Mouse (Mus musculus): ENCODE data around the gene Sapcd2. TPM values are rescaled to one million over a fixed set of nuclear protein-coding genes. Genes with fewer than 3 reads are reported as not detected.

Sapcd2 gene
- polyA plus RNA-seq, 1 experiment from 2014 or later: 51.4 TPM

- Histone ChIP-seq H3K9me3 (no peaks in the 10 kb centered on the region), H3K4me2 (replicated peaks) (no peak overlapping the region), H3K27me3 (peaks cover 65% of the 10 kb centered on the region), H3K4me3 (no peak overlapping the region), H3K27ac (no peak overlapping the region), H3K4me1 (peaks cover 6% of the 10 kb centered on the region; the same call in 1 of the 2 replicates), H3K9ac (no peak overlapping the region), H3K36me3 (no peaks in the 10 kb centered on the region)
- ATAC-seq (ENCODE audit: insufficient number of reproducible peaks, insufficient read depth, low FRiP score, low TSS enrichment): no peak
- WGBS: 88% methylated on average over 5 of the region's 5 CpGs
These were observed 55.1 kb downstream of the Sapcd2 start for GRCm38 (mm10) chr2:25427256-25427655.

Other genes with a start within 250 kb of the Sapcd2 start
- 21.3 and 24.7 TPM in 2 replicates for gene Nrarp, start 191.6 kb upstream of the Sapcd2 start, polyA plus RNA-seq (2016; fragmentation: Nextera tagmentation; extraction: Ambion mirVana)
- 3.1 and 3.9 TPM in 2 replicates for gene Tor4a, start 175.4 kb upstream of the Sapcd2 start, polyA plus RNA-seq (2016; fragmentation: Nextera tagmentation; extraction: Ambion mirVana)
- gene Nelfb, start 160.8 kb upstream of the Sapcd2 start, polyA plus RNA-seq (2016; fragmentation: Nextera tagmentation; extraction: Ambion mirVana): 119 and 121 TPM in 2 replicates
- gene Stpg3, start 157.7 kb upstream of the Sapcd2 start, polyA plus RNA-seq (2016; fragmentation: Nextera tagmentation; extraction: Ambion mirVana): not detected in 2 replicates
- 1.1 TPM in 1 of 2 replicates, not detected in the other for gene Fam166a, start 153.6 kb upstream of the Sapcd2 start, polyA plus RNA-seq (2016; fragmentation: Nextera tagmentation; extraction: Ambion mirVana)
- 443 and 449 TPM in 2 replicates for gene Tubb4b, start 147.6 kb upstream of the Sapcd2 start, polyA plus RNA-seq (2016; fragmentation: Nextera tagmentation; extraction: Ambion mirVana)
- not detected in 2 replicates for gene Slc34a3, start 138.0 kb upstream of the Sapcd2 start, polyA plus RNA-seq (2016; fragmentation: Nextera tagmentation; extraction: Ambion mirVana)
- not detected in 2 replicates for gene Rnf224, start 135.5 kb upstream of the Sapcd2 start, polyA plus RNA-seq (2016; fragmentation: Nextera tagmentation; extraction: Ambion mirVana)
- gene Rnf208, start 130.1 kb upstream of the Sapcd2 start, polyA plus RNA-seq (2016; fragmentation: Nextera tagmentation; extraction: Ambion mirVana): 8.6 and 9.4 TPM in 2 replicates
- not detected in 2 replicates for gene Cysrt1, start 129.9 kb upstream of the Sapcd2 start, polyA plus RNA-seq (2016; fragmentation: Nextera tagmentation; extraction: Ambion mirVana)
- gene AL732309.1, start 125.5 kb upstream of the Sapcd2 start, polyA plus RNA-seq (2016; fragmentation: Nextera tagmentation; extraction: Ambion mirVana): 3.8 and 4.2 TPM in 2 replicates
- gene Tmem203, start 116.9 kb upstream of the Sapcd2 start, polyA plus RNA-seq (2016; fragmentation: Nextera tagmentation; extraction: Ambion mirVana): 21.6 and 23.6 TPM in 2 replicates
- 9.7 TPM in 2 replicates for gene Tprn, start 109.7 kb upstream of the Sapcd2 start, polyA plus RNA-seq (2016; fragmentation: Nextera tagmentation; extraction: Ambion mirVana)
- gene Ssna1, start 99.9 kb upstream of the Sapcd2 start, polyA plus RNA-seq (2016; fragmentation: Nextera tagmentation; extraction: Ambion mirVana): 218 and 231 TPM in 2 replicates
- gene Anapc2, start 99.8 kb upstream of the Sapcd2 start, polyA plus RNA-seq (2016; fragmentation: Nextera tagmentation; extraction: Ambion mirVana): 154 and 155 TPM in 2 replicates
- gene Tmem210, start 84.2 kb upstream of the Sapcd2 start, polyA plus RNA-seq (2016; fragmentation: Nextera tagmentation; extraction: Ambion mirVana): not detected in 2 replicates
- not detected in 2 replicates for gene Lrrc26, start 82.4 kb upstream of the Sapcd2 start, polyA plus RNA-seq (2016; fragmentation: Nextera tagmentation; extraction: Ambion mirVana)
- gene Grin1, start 53.1 kb upstream of the Sapcd2 start, polyA plus RNA-seq (2016; fragmentation: Nextera tagmentation; extraction: Ambion mirVana): 1.0 and 1.9 TPM in 2 replicates
- 66.5 and 75.8 TPM in 2 replicates for gene Man1b1, start 40.0 kb upstream of the Sapcd2 start, polyA plus RNA-seq (2016; fragmentation: Nextera tagmentation; extraction: Ambion mirVana)
- gene Dpp7, start 16.0 kb upstream of the Sapcd2 start, polyA plus RNA-seq (2016; fragmentation: Nextera tagmentation; extraction: Ambion mirVana): 25.0 and 27.0 TPM in 2 replicates
- 7.9 and 8.9 TPM in 2 replicates for gene Uap1l1, start 6.6 kb upstream of the Sapcd2 start, polyA plus RNA-seq (2016; fragmentation: Nextera tagmentation; extraction: Ambion mirVana)
- 0.41 and 0.42 TPM in 2 replicates for gene Entpd2, start 23.6 kb downstream of the Sapcd2 start, polyA plus RNA-seq (2016; fragmentation: Nextera tagmentation; extraction: Ambion mirVana)
- 47.7 and 60.0 TPM in 2 replicates for gene Npdc1, start 27.0 kb downstream of the Sapcd2 start, polyA plus RNA-seq (2016; fragmentation: Nextera tagmentation; extraction: Ambion mirVana)
- gene Fut7, start 50.9 kb downstream of the Sapcd2 start, polyA plus RNA-seq (2016; fragmentation: Nextera tagmentation; extraction: Ambion mirVana): not detected in 2 replicates
- gene Abca2, start 56.4 kb downstream of the Sapcd2 start, polyA plus RNA-seq (2016; fragmentation: Nextera tagmentation; extraction: Ambion mirVana): 4.8 and 5.2 TPM in 2 replicates
- gene Clic3, start 84.5 kb downstream of the Sapcd2 start, polyA plus RNA-seq (2016; fragmentation: Nextera tagmentation; extraction: Ambion mirVana): 1.4 and 1.8 TPM in 2 replicates
- 28.6 and 28.9 TPM in 2 replicates for gene Paxx, start 88.8 kb downstream of the Sapcd2 start, polyA plus RNA-seq (2016; fragmentation: Nextera tagmentation; extraction: Ambion mirVana)
- 0.70 and 0.96 TPM in 2 replicates for gene Ptgds, start 97.7 kb downstream of the Sapcd2 start, polyA plus RNA-seq (2016; fragmentation: Nextera tagmentation; extraction: Ambion mirVana)
- gene Lcn12, start 121.6 kb downstream of the Sapcd2 start, polyA plus RNA-seq (2016; fragmentation: Nextera tagmentation; extraction: Ambion mirVana): not detected in 2 replicates
- 81.8 and 82.8 TPM in 2 replicates for gene Fbxw5, start 128.4 kb downstream of the Sapcd2 start, polyA plus RNA-seq (2016; fragmentation: Nextera tagmentation; extraction: Ambion mirVana)
- 6.3 and 6.4 TPM in 2 replicates for gene C8g, start 129.4 kb downstream of the Sapcd2 start, polyA plus RNA-seq (2016; fragmentation: Nextera tagmentation; extraction: Ambion mirVana)
- gene Traf2, start 174.6 kb downstream of the Sapcd2 start, polyA plus RNA-seq (2016; fragmentation: Nextera tagmentation; extraction: Ambion mirVana): 37.7 and 37.8 TPM in 2 replicates
- gene Edf1, start 185.5 kb downstream of the Sapcd2 start, polyA plus RNA-seq (2016; fragmentation: Nextera tagmentation; extraction: Ambion mirVana): 310 and 331 TPM in 2 replicates
- 4.2 and 10.1 TPM in 2 replicates for gene Mamdc4, start 202.5 kb downstream of the Sapcd2 start, polyA plus RNA-seq (2016; fragmentation: Nextera tagmentation; extraction: Ambion mirVana)
- gene Phpt1, start 202.9 kb downstream of the Sapcd2 start, polyA plus RNA-seq (2016; fragmentation: Nextera tagmentation; extraction: Ambion mirVana): 156 and 177 TPM in 2 replicates
- 0.20 and 0.24 TPM in 2 replicates for gene Ajm1, start 209.4 kb downstream of the Sapcd2 start, polyA plus RNA-seq (2016; fragmentation: Nextera tagmentation; extraction: Ambion mirVana)
- 79.0 and 84.9 TPM in 2 replicates for gene Rabl6, start 236.2 kb downstream of the Sapcd2 start, polyA plus RNA-seq (2016; fragmentation: Nextera tagmentation; extraction: Ambion mirVana)
- gene Ccdc183, start 245.4 kb downstream of the Sapcd2 start, polyA plus RNA-seq (2016; fragmentation: Nextera tagmentation; extraction: Ambion mirVana): 0.19 TPM in 2 replicates
- gene Tmem141, start 249.7 kb downstream of the Sapcd2 start, polyA plus RNA-seq (2016; fragmentation: Nextera tagmentation; extraction: Ambion mirVana): 21.1 and 24.6 TPM in 2 replicates

Data from embryonic facial prominence, embryonic 12.5 days (tissue).